14 mouse cellular contexts compared by ENCODE assay signal in genomic region chr3:116928994-116929393, GRCm38 (mm10). TPM values are rescaled to one million over a fixed set of nuclear protein-coding genes. Genes with fewer than 3 reads are reported as not detected.
DNase-seq lines count a peak whose midpoint lies in the region; ATAC-seq and TF ChIP-seq lines count a peak whose summit lies in the region.
"Had no signal": no experiment of that assay in that cellular context is flagged by ENCODE, and none has a peak within 500 bp of the region (broad histone marks: within the 10 kb centered on the region; RNA-seq: fewer than 3 reads in every experiment).

No protein-coding gene starts in this region.

- no peak overlapping the region for H3K9ac ChIP-seq in hindbrain, embryonic 16.5 days (ENCODE audit: low read depth, low read length)

- H3K9me3 ChIP-seq in hindbrain, embryonic 16.5 days (ENCODE audit: control insufficient read depth, low read length): no peaks in the 10 kb centered on the region
- H3K9me3 ChIP-seq in forebrain, embryonic 10.5 days: no peaks in the 10 kb centered on the region
- H3K9me3 ChIP-seq: G1E had no signal

- TF ChIP-seq CTCF in layer of hippocampus, adult 2 months (conservative IDR thresholded peaks at IDR 0.05): no peak

- no peak overlapping the region for H3K4me2 ChIP-seq in hindbrain, embryonic 16.5 days (ENCODE audit: low read length)

- ATAC-seq in hindbrain, embryonic 16.5 days: peak; percentile 82

- no peak overlapping the region for H3K4me3 ChIP-seq in layer of hippocampus, adult 2 months
- H3K4me3 ChIP-seq in hindbrain, embryonic 16.5 days (ENCODE audit: low read length): no peak overlapping the region
- no peak overlapping the region for H3K4me3 ChIP-seq in forebrain, embryonic 10.5 days
- H3K4me3 ChIP-seq: left cerebral cortex, adult 2 months had no signal

- no peaks in the 10 kb centered on the region for H3K4me1 ChIP-seq in hindbrain, embryonic 16.5 days (ENCODE audit: control insufficient read depth, insufficient read depth, low read depth, low read length)
- H3K4me1 ChIP-seq in forebrain, embryonic 10.5 days: no peaks in the 10 kb centered on the region

- 0 out of 2 replicates have a peak overlapping the region, but pooled peaks have one; percentile 7 for H3K27ac ChIP-seq in layer of hippocampus, adult 2 months
- H3K27ac ChIP-seq in hindbrain, embryonic 16.5 days (ENCODE audit: low read depth, low read length): no peak overlapping the region
- H3K27ac ChIP-seq in forebrain, embryonic 10.5 days: no peak overlapping the region
- H3K27ac ChIP-seq: left cerebral cortex, adult 2 months had no signal

- WGBS in hindbrain, embryonic 16.5 days: 59% methylated on average over 4 of the region's 4 CpGs
- 92% methylated on average over 4 of the region's 4 CpGs for whole genome bisulfite sequencing in forebrain, embryonic 10.5 days

- no peaks in the 10 kb centered on the region for H3K27me3 ChIP-seq in hindbrain, embryonic 16.5 days (replicated peaks; ENCODE audit: control insufficient read depth, insufficient read depth, low read length)
- no peaks in the 10 kb centered on the region for H3K27me3 ChIP-seq in forebrain, embryonic 10.5 days (ENCODE audit: poor library complexity, severe bottlenecking)

- H3K36me3 ChIP-seq in hindbrain, embryonic 16.5 days (ENCODE audit: control insufficient read depth, insufficient read depth, low read length): no peaks in the 10 kb centered on the region
- no peaks in the 10 kb centered on the region for H3K36me3 ChIP-seq in forebrain, embryonic 10.5 days (replicated peaks)
- H3K36me3 ChIP-seq: G1E had no signal

- peak; percentile 21 to 28 for DNase-seq in cerebellum, postnatal 14 days
- DNase-seq in cerebellum, adult 8-10 months: no peak
- DNase-seq in layer of hippocampus, adult 2 months (ENCODE audit: low spot score in 2 of 2): no peak
- DNase-seq in layer of hippocampus, adult 18-20 months (ENCODE audit: low spot score in 2 of 2): no peak
- DNase-seq in retina, embryonic 14.5 days (ENCODE audit: low spot score): peak; percentile 70
- DNase-seq in kidney, adult 11 months: no peak
- no peak for DNase-seq in forebrain, embryonic 10.5 days (ENCODE audit: extremely low spot score, low spot score)
- DNase-seq: cerebellum, adult 11-12 months; kidney, postnatal 25 days; thymus, postnatal 25 days had no signal

RNA-seq across cellular contexts. Expression of gene 4930455H04Rik, which starts 39.1 kb away (rescaled TPM):
- total RNA-seq in layer of hippocampus, adult 2 months (2021): not detected
- not detected for total RNA-seq in layer of hippocampus, adult 18-20 months (2021)
- polyA plus RNA-seq in hindbrain, embryonic 16.5 days (2015; fragmentation: Nextera tagmentation; extraction: Ambion mirVana): not detected in 2 replicates
- not detected in 2 replicates for polyA plus RNA-seq in forebrain, embryonic 10.5 days (2016; fragmentation: Nextera tagmentation; extraction: Ambion mirVana)
- total RNA-seq: G1E; left cerebral cortex, adult 2 months had no signal
- polyA plus RNA-seq: G1E; gonadal fat pad, adult 2 months had no signal

RNA-seq across cellular contexts. Expression of gene Palmd, which starts 39.8 kb away (rescaled TPM):
- 10 to 100 TPM; 30.2 TPM for total RNA-seq in layer of hippocampus, adult 2 months (2021)
- 10 to 100 TPM; 25.8 to 26.0 TPM for total RNA-seq in layer of hippocampus, adult 18-20 months (2021)
- 9.6 and 10.7 TPM in 2 replicates for polyA plus RNA-seq in hindbrain, embryonic 16.5 days (2015; fragmentation: Nextera tagmentation; extraction: Ambion mirVana)
- polyA plus RNA-seq in forebrain, embryonic 10.5 days (2016; fragmentation: Nextera tagmentation; extraction: Ambion mirVana): 1.0 and 1.7 TPM in 2 replicates
- polyA plus RNA-seq: G1E had no signal

Comparison
In these comparisons a context has a peak if more than half of its experiments do, and no peak if none do; other contexts are left out.
1. DNase-seq: peak in cerebellum, postnatal 14 days (2 of 2) and retina, embryonic 14.5 days (single experiment); none in cerebellum, adult 8-10 months (single experiment), layer of hippocampus, adult 2 months (0 of 2), layer of hippocampus, adult 18-20 months (0 of 2), kidney, adult 11 months (single experiment) and forebrain, embryonic 10.5 days (single experiment).